Mouse (Mus musculus) hindbrain, embryonic 10.5 days (tissue): Measurements from ENCODE around the gene Olfr695. TPM values are rescaled to one million over a fixed set of nuclear protein-coding genes. Genes with fewer than 3 reads are reported as not detected.
"Not testable (repeated sequence)": the region's sequence is repeated elsewhere in the genome, so short reads cannot be mapped to it uniquely, and the experiment has no call there.

Experiments
- DNase-seq: peaks from one replicate; pipeline ENCODE4 v3.0.0-alpha.2; 2017; ENCODE audit warnings: low spot score
- H3K27ac ChIP-seq: fragments of 300-500 bp; sonication (generic); 2 replicates; pipeline ENCODE4 v1.5.1; 2016; ENCODE audit warnings: mild to moderate bottlenecking, moderate library complexity
- H3K27me3 ChIP-seq: fragments of 300-500 bp; sonication (generic); 2 replicates; pipeline ENCODE4 v1.6.1; 2016; ENCODE audit warnings: mild to moderate bottlenecking; ENCODE audit not compliant: poor library complexity, insufficient read depth, severe bottlenecking
- H3K36me3 ChIP-seq: fragments of 300-500 bp; sonication (generic); 2 replicates; pipeline ENCODE4 v1.6.1; 2016; ENCODE audit warnings: mild to moderate bottlenecking, moderate library complexity
- H3K4me1 ChIP-seq: fragments of 300-500 bp; sonication (generic); replicated peaks from 2 replicates; pipeline ENCODE4 v1.6.1; 2016; ENCODE audit warnings: mild to moderate bottlenecking
- H3K4me3 ChIP-seq: fragments of 300-500 bp; sonication (generic); 2 replicates; pipeline ENCODE4 v1.5.1; 2016; ENCODE audit warnings: mild to moderate bottlenecking, moderate library complexity
- H3K9me3 ChIP-seq: fragments of 300-500 bp; sonication (generic); 2 replicates; pipeline ENCODE4 v1.6.1; 2016; ENCODE audit warnings: mild to moderate bottlenecking, moderate library complexity
- WGBS: fragments of 180-500 bp; shearing (Covaris S2); methylation state at CpG from one replicate; pipeline ENCODE4 v1.1.7; 2016; 5-methylcytosine and 5-hydroxymethylcytosine counted together
- polyA plus RNA-seq: library from polyadenylated mRNA; unstranded; fragments of >200 nt; fragmentation: Nextera tagmentation; extraction: Ambion mirVana; gene quantifications from 2 replicates; pipeline ENCODE4 v1.2.1, GENCODE M21; 2016

Gene Olfr695
- polyA plus RNA-seq = not detected in 2 replicates

GRCm38 (mm10) chr7:106716296-106716695, at the start of gene Olfr695:
Gene Olfr695, minus strand, starts transcription at chr7:106716396.
- no peak within 1 kb of the TSS for H3K27ac ChIP-seq
- H3K9me3 ChIP-seq = no peaks in the 10 kb centered on the region
- DNase-seq = no peak
- no peak within 1 kb of the TSS for H3K4me3 ChIP-seq
- H3K4me1 ChIP-seq = no peaks in the 10 kb centered on the region
- no peaks in the 10 kb centered on the region for H3K36me3 ChIP-seq
- no peaks in the 10 kb centered on the region for H3K27me3 ChIP-seq

GRCm38 (mm10) chr7:106761008-106761407, 44.8 kb upstream of the Olfr695 start:
- H3K36me3 ChIP-seq, H3K27me3 ChIP-seq, H3K9me3 ChIP-seq, H3K4me3 ChIP-seq, H3K4me1 ChIP-seq, DNase-seq, H3K27ac ChIP-seq: not testable (repeated sequence)
- WGBS = 96% methylated on average over 2 of the region's 2 CpGs

- DNase-seq = no peak
- WGBS = 87% methylated on average over 2 of the region's 2 CpGs
- Histone ChIP-seq H3K27ac (no peak overlapping the region), H3K4me3 (no peak overlapping the region), H3K4me1 (no peaks in the 10 kb centered on the region), H3K27me3 (no peaks in the 10 kb centered on the region), H3K9me3 (no peaks in the 10 kb centered on the region), H3K36me3 (no peaks in the 10 kb centered on the region)
These were observed 42.6 kb upstream of the Olfr695 start for GRCm38 (mm10) chr7:106758800-106759199.

GRCm38 (mm10) chr7:106755297-106755696, 39.1 kb upstream of the Olfr695 start, which contains the start of gene Olfr698:
Gene Olfr698, minus strand, starts transcription at chr7:106755397.
- Histone ChIP-seq H3K36me3 (no peaks in the 10 kb centered on the region), H3K4me3 (no peak within 1 kb of the TSS)

GRCm38 (mm10) chr7:106745811-106746210, 29.6 kb upstream of the Olfr695 start:
- no peak overlapping the region for H3K4me3 ChIP-seq
- H3K27ac ChIP-seq = no peak overlapping the region
- WGBS = 90% methylated on average over 5 of the region's 5 CpGs
- no peaks in the 10 kb centered on the region for H3K36me3 ChIP-seq
- H3K27me3 ChIP-seq = no peaks in the 10 kb centered on the region
- no peak for DNase-seq
- H3K9me3 ChIP-seq = no peaks in the 10 kb centered on the region
- no peaks in the 10 kb centered on the region for H3K4me1 ChIP-seq

More at GRCm38 (mm10) chr7:106755297-106755696, 39.1 kb upstream of the Olfr695 start, which contains the start of gene Olfr698:
- Histone ChIP-seq H3K27ac (no peak within 1 kb of the TSS), H3K27me3 (no peaks in the 10 kb centered on the region), H3K9me3 (no peaks in the 10 kb centered on the region), H3K4me1 (no peaks in the 10 kb centered on the region)
- DNase-seq = no peak

GRCm38 (mm10) chr7:106742343-106742742, 26.1 kb upstream of the Olfr695 start, which contains the start of gene Olfr697:
Gene Olfr697, minus strand, starts transcription at chr7:106742443.
- H3K27ac ChIP-seq = no peak within 1 kb of the TSS
- no peaks in the 10 kb centered on the region for H3K36me3 ChIP-seq
- no peak within 1 kb of the TSS for H3K4me3 ChIP-seq
- H3K4me1 ChIP-seq = no peaks in the 10 kb centered on the region
- 84% methylated on average over 1 of the region's 1 CpGs for WGBS
- DNase-seq = no peak
- no peaks in the 10 kb centered on the region for H3K27me3 ChIP-seq
- no peaks in the 10 kb centered on the region for H3K9me3 ChIP-seq

- DNase-seq = no peak
- Histone ChIP-seq H3K4me1 (no peaks in the 10 kb centered on the region), H3K36me3 (no peaks in the 10 kb centered on the region), H3K27ac (no peak overlapping the region), H3K4me3 (no peak overlapping the region), H3K9me3 (no peaks in the 10 kb centered on the region), H3K27me3 (no peaks in the 10 kb centered on the region)
These were observed 20.8 kb upstream of the Olfr695 start for GRCm38 (mm10) chr7:106737028-106737427.

GRCm38 (mm10) chr7:106733717-106734116, 17.5 kb upstream of the Olfr695 start:
- H3K9me3 ChIP-seq = no peaks in the 10 kb centered on the region
- H3K27me3 ChIP-seq = no peaks in the 10 kb centered on the region
- no peak overlapping the region for H3K4me3 ChIP-seq
- no peak overlapping the region for H3K27ac ChIP-seq
- no peak for DNase-seq
- H3K36me3 ChIP-seq = no peaks in the 10 kb centered on the region
- no peaks in the 10 kb centered on the region for H3K4me1 ChIP-seq
- WGBS = 79% methylated on average over 2 of the region's 2 CpGs

GRCm38 (mm10) chr7:106725654-106726053, 9.5 kb upstream of the Olfr695 start:
- H3K4me3 ChIP-seq, H3K36me3 ChIP-seq, H3K9me3 ChIP-seq, DNase-seq, H3K4me1 ChIP-seq, H3K27ac ChIP-seq, H3K27me3 ChIP-seq: not testable (repeated sequence)
- 85% methylated on average over 2 of the region's 2 CpGs for WGBS

GRCm38 (mm10) chr7:106711463-106711862, 4.7 kb downstream of the Olfr695 start:
- Histone ChIP-seq H3K4me3 (no peak overlapping the region), H3K36me3 (no peaks in the 10 kb centered on the region), H3K27ac (no peak overlapping the region), H3K9me3 (no peaks in the 10 kb centered on the region), H3K27me3 (no peaks in the 10 kb centered on the region), H3K4me1 (no peaks in the 10 kb centered on the region)
- no peak for DNase-seq
- WGBS = 88% methylated on average over 6 of the region's 6 CpGs

GRCm38 (mm10) chr7:106707705-106708104, 8.5 kb downstream of the Olfr695 start:
- not testable (repeated sequence) for H3K9me3 ChIP-seq, H3K27me3 ChIP-seq, H3K4me3 ChIP-seq, DNase-seq, H3K27ac ChIP-seq, H3K36me3 ChIP-seq, H3K4me1 ChIP-seq
- WGBS = 90% methylated on average over 10 of the region's 10 CpGs

GRCm38 (mm10) chr7:106696891-106697290, 19.3 kb downstream of the Olfr695 start:
- no peak overlapping the region for H3K4me3 ChIP-seq
- 76% methylated on average over 1 of the region's 1 CpGs for WGBS
- no peak for DNase-seq
- H3K9me3 ChIP-seq = peaks cover 11% of the 10 kb centered on the region; the same call in 1 of the 2 replicates
- H3K27me3 ChIP-seq = no peaks in the 10 kb centered on the region
- no peak overlapping the region for H3K27ac ChIP-seq
- H3K4me1 ChIP-seq = no peaks in the 10 kb centered on the region
- no peaks in the 10 kb centered on the region for H3K36me3 ChIP-seq

- no peak for DNase-seq
- Histone ChIP-seq H3K27me3 (no peaks in the 10 kb centered on the region), H3K27ac (no peak overlapping the region), H3K4me1 (no peaks in the 10 kb centered on the region), H3K9me3 (no peaks in the 10 kb centered on the region), H3K4me3 (no peak overlapping the region), H3K36me3 (no peaks in the 10 kb centered on the region)
- 82% methylated on average over 3 of the region's 3 CpGs for WGBS
These were observed 23.2 kb downstream of the Olfr695 start for GRCm38 (mm10) chr7:106692976-106693375.

GRCm38 (mm10) chr7:106691714-106692113, 24.5 kb downstream of the Olfr695 start, which contains the start of gene Olfr694:
Gene Olfr694, minus strand, starts transcription at chr7:106691814.
- 87% methylated on average over 1 of the region's 1 CpGs for WGBS

More at GRCm38 (mm10) chr7:106691714-106692113, 24.5 kb downstream of the Olfr695 start, which contains the start of gene Olfr694:
- H3K4me1 ChIP-seq = no peaks in the 10 kb centered on the region
- DNase-seq = no peak
- H3K27me3 ChIP-seq = no peaks in the 10 kb centered on the region
- H3K9me3 ChIP-seq = no peaks in the 10 kb centered on the region
- no peak within 1 kb of the TSS for H3K4me3 ChIP-seq
- no peaks in the 10 kb centered on the region for H3K36me3 ChIP-seq
- H3K27ac ChIP-seq = no peak within 1 kb of the TSS
